Mouse (Mus musculus) kidney, postnatal 25 days (tissue): Measurements from ENCODE around the gene Slc25a20.

ENCODE experiments used
- DNase-seq, 2 experiments: peaks; one replicate each; pipeline ENCODE4 v3.0.0; 2021; ENCODE audit warnings: mixed read lengths in 2 of 2

Slc25a20 gene

GRCm38 (mm10) chr9:108687181-108687580 lies 25.3 kb downstream of the Slc25a20 start:
- DNase-seq = no peak

GRCm38 (mm10) chr9:108687686-108688085 lies 25.8 kb downstream of the Slc25a20 start:
- DNase-seq = no peak

DNA sequence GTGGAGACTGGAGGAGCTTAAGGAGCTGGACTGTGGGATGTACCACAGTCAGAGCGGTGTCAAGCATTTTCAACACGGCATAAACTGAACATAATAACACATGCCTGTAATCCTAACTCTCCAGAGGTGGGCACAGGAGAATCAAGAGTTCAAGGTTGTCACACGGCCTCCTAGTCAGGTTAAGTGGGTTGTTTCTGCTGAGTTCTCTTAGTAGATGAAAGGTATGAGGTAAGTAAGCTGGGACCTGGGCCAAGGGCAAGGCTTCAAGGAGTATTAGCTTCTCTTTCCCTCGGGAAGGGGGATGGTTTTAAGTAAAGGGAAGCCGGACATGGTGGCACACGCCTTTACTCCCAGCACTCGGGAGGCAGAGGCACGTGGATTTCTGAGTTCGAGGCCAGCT lies 26.6 kb downstream of the Slc25a20 start:
- DNase-seq = peak in 1 of 2 experiments; percentile 10

DNA sequence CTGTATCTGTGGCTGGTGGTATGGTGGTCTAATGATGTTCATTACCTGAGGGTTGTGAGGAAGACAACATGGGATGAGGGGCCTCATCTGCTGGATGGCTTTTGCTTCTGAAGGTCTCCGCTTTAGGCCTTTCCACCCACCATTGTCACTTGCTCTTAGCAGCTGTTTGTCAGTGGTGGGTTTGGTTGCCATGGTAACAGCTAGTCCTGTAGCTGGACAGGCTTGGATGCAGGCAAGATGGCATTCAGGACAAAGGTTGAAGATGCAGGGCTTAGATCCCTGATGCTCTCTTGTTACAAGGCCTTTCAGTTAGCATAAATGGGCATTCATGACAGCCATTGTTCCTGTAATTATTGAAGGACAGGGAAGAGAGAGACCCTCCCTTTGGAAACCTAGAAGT lies 27.2 kb downstream of the Slc25a20 start, which contains the start of gene Prkar2a:
Gene Prkar2a (plus strand): TSS at position 209 of the 400 bp plus-strand sequence.
- no peak for DNase-seq

DNA sequence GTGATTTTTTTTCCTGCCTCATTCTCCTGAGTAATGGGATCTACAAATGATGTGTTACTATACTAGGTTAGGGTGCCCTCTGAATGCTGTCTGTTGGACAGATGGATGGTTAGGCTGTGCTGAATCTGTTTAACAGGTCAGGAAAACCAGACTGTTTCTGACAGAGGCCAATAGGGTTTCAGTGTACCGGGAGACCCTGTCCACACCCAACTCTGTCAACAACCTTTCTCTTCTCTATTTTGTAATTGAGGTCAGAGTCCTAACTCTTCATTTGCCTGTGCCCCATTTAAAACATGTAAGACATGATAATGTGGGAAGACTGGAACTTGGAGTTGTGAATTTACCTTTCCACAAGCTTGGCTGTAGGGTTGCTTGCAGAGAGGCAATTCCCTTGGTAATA lies 28.1 kb downstream of the Slc25a20 start:
- DNase-seq = no peak

DNA sequence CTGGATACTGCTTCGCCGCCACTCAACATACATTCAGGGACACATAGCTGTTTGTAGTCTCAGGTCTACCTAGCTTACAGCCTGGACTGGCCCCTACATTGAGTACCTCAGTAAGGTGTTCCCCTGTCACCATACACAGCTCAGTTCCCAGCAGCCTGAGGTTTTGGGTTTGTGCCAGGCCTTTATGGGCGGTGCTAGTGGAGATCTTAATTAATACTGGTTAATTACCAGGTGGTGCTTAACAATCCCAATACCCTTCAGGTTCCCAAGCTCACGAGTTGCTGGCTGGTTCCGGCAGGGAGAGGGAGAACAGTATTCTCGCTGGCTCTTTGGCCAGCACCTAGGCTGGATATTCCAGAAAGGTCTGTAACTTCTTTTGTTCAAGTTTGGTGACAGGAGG lies 29.0 kb downstream of the Slc25a20 start:
- DNase-seq = peak; percentile 35 to 62

DNA sequence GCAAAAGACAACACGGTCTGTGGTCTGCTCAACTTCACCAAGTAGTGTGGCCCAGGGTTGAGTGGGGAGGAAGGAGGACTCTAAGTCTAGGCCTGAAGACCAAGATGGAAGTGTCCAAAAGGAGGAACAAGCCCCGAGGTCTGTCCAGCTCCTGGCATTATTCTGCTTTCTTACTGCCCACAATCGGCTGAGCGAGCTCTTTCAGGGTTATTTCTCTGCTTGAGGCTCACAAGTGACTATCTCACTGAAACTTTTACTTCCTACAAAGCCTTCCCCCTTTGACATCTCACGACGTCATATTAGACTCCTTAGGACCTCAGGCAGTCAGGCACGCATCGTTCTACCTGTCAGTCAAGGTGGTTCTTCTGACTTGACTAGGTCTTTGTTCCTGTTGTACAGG lies 29.5 kb downstream of the Slc25a20 start:
- no peak for DNase-seq

DNA sequence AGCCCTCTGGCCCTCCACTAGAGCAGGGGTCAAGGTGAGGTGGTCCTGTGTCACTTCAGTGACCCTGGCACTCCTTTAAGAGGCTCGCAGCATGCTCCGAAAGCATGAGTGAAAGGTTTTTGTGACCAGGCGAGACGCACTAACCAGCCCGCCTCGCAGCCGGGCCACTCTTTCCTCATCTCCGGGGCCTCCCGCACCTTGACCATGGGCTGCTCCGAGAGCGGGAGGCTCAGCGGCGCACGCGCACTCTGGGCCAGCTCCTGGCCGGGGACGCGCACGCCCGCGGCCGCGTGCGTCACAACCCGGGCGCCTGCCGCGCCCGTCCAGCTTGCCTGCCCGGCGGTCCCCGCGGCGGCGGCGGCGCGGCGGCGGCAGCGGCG lies 29.9 kb downstream of the Slc25a20 start:
- peak; percentile 89 to 96 for DNase-seq

GRCm38 (mm10) chr9:108692226-108693041 lies 30.5 kb downstream of the Slc25a20 start:
- DNase-seq = peak; percentile 60 to 85

GRCm38 (mm10) chr9:108693946-108694345 lies 32.1 kb downstream of the Slc25a20 start:
- DNase-seq = no peak

- DNase-seq = no peak
Observed at GRCm38 (mm10) chr9:108694533-108694932, 32.6 kb downstream of the Slc25a20 start.

GRCm38 (mm10) chr9:108702476-108702875 lies 40.6 kb downstream of the Slc25a20 start:
- no peak for DNase-seq

DNA sequence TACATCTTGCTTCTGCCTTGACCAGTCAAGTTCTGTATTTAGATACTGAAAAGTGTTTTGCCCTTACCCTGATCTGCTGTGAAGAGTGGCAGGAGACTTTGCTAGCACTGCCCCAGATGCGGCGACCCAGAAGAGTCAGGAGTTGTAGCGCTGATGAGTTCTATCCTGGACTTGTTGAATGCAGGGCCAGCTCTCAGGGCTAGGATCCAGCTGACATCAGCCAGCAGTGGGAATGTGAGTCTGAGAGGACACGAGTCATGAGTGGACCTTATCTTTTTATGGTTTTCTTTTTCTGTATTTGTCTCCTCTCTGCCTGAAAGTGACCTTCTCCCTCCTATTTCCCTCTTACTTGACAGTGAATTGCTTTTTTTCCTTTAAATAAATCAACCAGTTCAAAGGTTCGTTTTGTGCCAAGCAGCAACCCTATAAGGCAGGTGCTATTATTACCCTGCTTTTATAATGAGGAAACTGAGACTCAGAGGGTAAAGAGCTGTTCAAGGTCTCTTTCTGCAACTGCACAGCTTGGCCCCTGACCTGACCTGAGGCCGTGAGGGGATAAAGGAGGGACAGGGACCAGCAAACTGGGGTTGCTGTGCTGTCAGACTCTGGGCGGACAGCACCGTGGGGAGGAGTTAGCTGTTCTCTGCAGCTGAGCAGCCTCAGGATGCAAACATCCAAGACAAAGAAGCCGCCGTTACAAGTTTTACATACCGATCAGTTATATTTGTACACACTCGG lies 41.7 kb downstream of the Slc25a20 start:
- DNase-seq = peak; percentile 14 to 36

DNA sequence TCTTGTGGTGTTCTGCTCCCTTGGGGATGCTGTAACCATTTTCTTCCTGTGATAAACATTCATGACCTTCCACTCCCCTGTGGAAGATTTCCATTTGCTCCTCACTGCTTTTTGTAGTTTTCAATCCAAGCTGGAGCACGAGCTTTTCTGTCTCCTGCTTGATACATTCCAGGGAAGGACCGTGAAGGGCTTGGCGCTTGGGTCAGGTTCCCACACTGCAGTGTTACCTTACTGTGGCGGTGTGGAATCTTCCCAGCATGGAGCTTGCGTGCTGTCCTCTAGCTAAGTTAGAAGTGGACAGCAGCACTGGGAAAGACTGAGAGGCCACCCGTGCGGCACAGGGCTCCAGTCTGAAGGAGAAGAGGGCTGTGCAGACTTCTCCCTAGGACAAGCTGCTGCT lies 42.7 kb downstream of the Slc25a20 start:
- peak in 1 of 2 experiments; percentile 5 for DNase-seq

GRCm38 (mm10) chr9:108707212-108707611 lies 45.3 kb downstream of the Slc25a20 start:
- DNase-seq = no peak

- no peak for DNase-seq
Observed at GRCm38 (mm10) chr9:108708833-108709232, 46.9 kb downstream of the Slc25a20 start.

GRCm38 (mm10) chr9:108710767-108711166 lies 48.9 kb downstream of the Slc25a20 start:
- DNase-seq = no peak

- no peak for DNase-seq
Observed at GRCm38 (mm10) chr9:108716199-108716598, 54.3 kb downstream of the Slc25a20 start.

DNA sequence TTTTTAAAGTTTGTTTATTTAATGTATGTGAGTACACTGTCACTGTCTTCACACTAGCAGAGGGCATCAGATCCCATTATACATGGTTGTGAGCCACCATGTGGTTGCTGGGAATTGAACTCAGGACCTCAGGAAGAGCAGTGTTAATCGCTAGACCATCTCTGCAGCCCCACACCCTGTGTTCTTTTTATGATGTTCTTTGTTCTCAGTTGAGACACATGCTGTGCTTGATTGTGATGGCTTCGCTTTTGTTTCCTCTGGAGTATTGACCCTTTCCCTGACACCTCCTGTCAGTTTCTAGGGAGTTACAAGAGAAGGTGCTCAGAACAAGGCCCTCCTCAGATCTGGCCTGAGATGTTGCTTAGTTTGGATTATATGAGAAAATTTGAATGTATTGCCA lies 61.9 kb downstream of the Slc25a20 start:
- DNase-seq = no peak

GRCm38 (mm10) chr9:108726116-108726515 lies 64.2 kb downstream of the Slc25a20 start:
- DNase-seq = no peak

DNA sequence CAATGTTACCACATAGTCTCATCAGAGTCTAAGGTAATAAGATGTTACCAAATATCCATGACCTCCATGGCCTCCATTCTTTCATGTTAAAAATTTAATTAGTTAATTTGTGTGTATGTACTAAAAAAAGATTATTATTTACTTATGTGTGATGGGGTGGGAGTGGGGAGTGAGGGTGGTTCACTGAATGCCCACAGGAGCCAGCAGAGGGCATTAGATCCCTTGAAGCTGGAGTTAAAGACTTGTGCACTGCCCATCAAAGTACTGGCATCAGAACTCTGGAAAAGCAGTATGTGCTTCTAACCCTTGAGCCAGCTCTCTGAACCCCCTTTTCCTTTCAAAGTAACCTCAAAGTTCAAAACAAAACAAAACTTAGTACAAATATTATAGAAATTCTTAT lies 67.2 kb downstream of the Slc25a20 start:
- no peak for DNase-seq

DNA sequence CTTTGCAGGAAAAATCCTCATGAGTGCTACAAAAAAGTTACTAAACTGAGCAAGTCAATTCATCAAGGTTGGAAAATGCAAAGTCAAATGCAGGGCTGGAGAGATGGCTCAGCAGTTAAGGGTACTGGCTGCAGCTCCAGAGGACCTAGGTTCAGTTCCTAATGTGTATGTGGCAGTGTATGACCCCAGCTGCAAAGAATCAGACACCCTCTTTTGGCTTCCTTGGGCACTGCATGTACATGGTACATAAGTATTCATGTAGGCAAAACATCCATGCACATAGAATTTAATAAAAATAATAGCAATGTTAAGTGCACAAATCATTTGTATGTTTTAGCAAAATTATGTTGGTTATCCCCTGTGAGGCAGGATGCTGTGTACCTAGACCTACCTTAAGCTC lies 70.6 kb downstream of the Slc25a20 start:
- no peak for DNase-seq
